Mouse (Mus musculus) lung, adult 2 months (tissue): ENCODE measurements at regions not wholly inside any gene's neighbourhood (a gene's known extent, or its start where the extent isn't known, plus 50 kb on each side); places are given as distances from the start of the nearest gene placed in this dataset.

ENCODE experiments used
- DNase-seq: peaks from one replicate; pipeline ENCODE4 v3.0.0; 2022
- H3K4me1 ChIP-seq: fragments of 200-500 bp; 2 replicates; pipeline ENCODE4 v1.6.1; 2011; ENCODE audit warnings: low read length; ENCODE audit not compliant: control insufficient read depth, insufficient read depth
- H3K4me3 ChIP-seq: fragments of 200-500 bp; replicated peaks from 2 replicates; pipeline ENCODE3; 2011; ENCODE audit warnings: low read depth, mild to moderate bottlenecking, control low read depth, low read length; ENCODE audit errors: extremely low read depth
- CTCF ChIP-seq: fragments of 200-500 bp; IDR thresholded peaks from 2 replicates; pipeline ENCODE4 v1.5.1; 2011; ENCODE audit warnings: mild to moderate bottlenecking, low read length, control low read depth; ENCODE audit not compliant: insufficient read depth
- POLR2A ChIP-seq: fragments of 200-500 bp; IDR thresholded peaks from 2 replicates; pipeline ENCODE4 v1.6.1; 2011; ENCODE audit warnings: low read depth, mild to moderate bottlenecking, control low read depth, low read length, borderline replicate concordance; ENCODE audit errors: extremely low read depth
- WGBS: fragments of 180-500 bp; shearing (Covaris S2); methylation state at CpG from one replicate; pipeline ENCODE4 v1.1.7; 2018; 5-methylcytosine and 5-hydroxymethylcytosine counted together

DNA sequence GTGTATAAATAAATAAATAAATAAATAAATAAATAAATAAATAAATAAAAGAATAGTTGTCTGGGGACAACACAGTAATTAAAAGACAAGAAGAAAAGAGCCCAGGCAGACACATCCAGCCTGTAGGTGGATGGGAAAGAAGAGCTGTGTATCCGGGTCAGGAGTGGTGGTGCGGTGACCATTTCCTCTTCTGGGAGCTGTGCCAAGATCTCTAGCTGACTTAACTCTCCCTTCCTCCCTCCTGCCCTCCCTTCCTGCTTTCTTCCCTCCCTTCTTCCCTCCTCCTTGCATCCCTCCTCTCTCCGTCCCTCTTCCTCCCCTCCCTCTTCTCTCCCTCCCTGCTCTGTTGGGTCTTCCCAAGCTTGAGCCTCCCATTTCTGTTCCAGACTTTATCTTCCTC lies 240.6 kb upstream of the Gjb5 start:
- TF ChIP-seq POLR2A (no peak), CTCF (no peak)
- DNase-seq, result no peak
- Histone ChIP-seq H3K4me1 (no peaks in the 10 kb centered on the region), H3K4me3 (no peak overlapping the region)
- WGBS, result 37% methylated on average over 3 of the region's 3 CpGs

- Histone ChIP-seq H3K4me3 (no peak overlapping the region), H3K4me1 (no peaks in the 10 kb centered on the region)
- no peak for TF ChIP-seq CTCF
- TF ChIP-seq POLR2A, result no peak
- 76% methylated on average over 8 of the region's 8 CpGs for WGBS
- no peak for DNase-seq
Measured at GRCm38 (mm10) chr4:127594081-127594480, 236.1 kb upstream of the Gjb5 start.

DNA sequence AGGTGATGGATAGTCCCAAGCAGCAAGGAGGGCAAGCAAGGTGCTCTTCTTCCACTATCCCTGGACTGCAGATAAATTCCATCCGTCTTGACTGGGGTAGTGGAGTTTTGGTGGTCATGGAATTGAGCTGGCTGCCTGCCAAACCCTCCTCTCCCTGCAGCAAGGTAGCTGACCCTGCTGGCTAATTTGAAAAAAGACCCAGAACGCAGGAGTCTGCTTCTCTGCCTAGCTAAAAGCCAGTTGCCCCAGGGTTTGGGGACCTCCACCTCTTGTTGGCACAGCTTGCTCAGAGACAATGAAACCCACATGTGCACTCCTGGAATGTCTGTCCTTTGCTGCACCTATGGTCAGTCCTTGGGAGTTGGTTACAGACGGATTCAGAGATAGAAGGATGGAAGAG lies 233.6 kb upstream of the Gjb5 start:
- TF ChIP-seq CTCF (no peak), POLR2A (no peak)
- 47% methylated on average over 3 of the region's 3 CpGs for WGBS
- H3K4me1 ChIP-seq, result no peaks in the 10 kb centered on the region
- no peak overlapping the region for H3K4me3 ChIP-seq
- DNase-seq, result no peak

GRCm38 (mm10) chr4:127586822-127587221 lies 228.8 kb upstream of the Gjb5 start:
- 54% methylated on average over 4 of the region's 4 CpGs for WGBS
- H3K4me1 ChIP-seq, result no peaks in the 10 kb centered on the region
- TF ChIP-seq CTCF, result no peak
- no peak for TF ChIP-seq POLR2A
- no peak for DNase-seq
- H3K4me3 ChIP-seq, result no peak overlapping the region

DNA sequence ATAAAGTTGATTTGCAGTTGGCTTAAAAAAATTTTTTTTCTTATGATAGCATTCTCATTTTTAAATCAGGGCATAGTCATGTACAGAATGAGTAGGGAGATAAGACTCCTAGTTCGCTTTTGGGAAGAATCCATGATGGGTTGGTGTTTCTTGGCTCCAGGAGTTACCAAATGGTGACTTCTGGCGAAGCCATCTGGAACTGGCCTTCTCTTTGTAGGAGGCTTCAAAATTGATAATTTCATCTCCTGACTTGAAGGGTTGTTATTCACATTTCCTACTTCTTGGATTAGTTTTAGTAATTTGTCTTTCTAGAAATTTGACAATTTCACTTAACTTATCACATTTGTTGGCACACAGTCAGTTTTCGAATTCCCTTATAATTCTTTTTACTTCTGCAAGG lies 218.5 kb upstream of the Gjb5 start:
- H3K4me3 ChIP-seq, result no peak overlapping the region
- no peak for TF ChIP-seq POLR2A
- TF ChIP-seq CTCF, result no peak
- 78% methylated on average over 3 of the region's 3 CpGs for WGBS
- DNase-seq, result no peak
- H3K4me1 ChIP-seq, result no peaks in the 10 kb centered on the region

- DNase-seq, result no peak
- Histone ChIP-seq H3K4me3 (no peak overlapping the region), H3K4me1 (no peaks in the 10 kb centered on the region)
- no peak for TF ChIP-seq CTCF
- no peak for TF ChIP-seq POLR2A
- 78% methylated on average over 5 of the region's 5 CpGs for WGBS
Measured at GRCm38 (mm10) chr4:127562602-127563001, 204.6 kb upstream of the Gjb5 start.

DNA sequence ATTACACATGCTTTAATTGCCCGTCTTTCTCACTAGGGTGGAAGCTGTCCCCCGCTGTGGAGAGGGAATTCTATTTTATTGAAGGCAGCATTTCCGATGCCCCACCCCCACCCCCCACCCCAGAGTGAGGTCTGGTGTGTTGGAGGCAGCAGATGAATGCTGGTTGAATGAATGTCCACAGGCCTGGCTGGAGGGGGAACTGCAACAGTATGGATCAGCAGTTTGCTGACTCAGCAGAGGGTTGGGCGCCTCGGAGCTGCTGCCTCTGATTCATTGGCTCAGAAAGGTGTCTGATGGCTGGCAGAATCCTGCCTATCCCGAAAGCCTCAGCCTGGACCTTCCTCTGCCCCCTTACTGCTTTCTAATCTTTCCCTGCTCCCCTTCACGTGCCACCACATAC lies 200.6 kb upstream of the Gjb5 start:
- no peak for DNase-seq
- TF ChIP-seq CTCF, result no peak
- no peak for TF ChIP-seq POLR2A
- WGBS, result 69% methylated on average over 7 of the region's 7 CpGs
- Histone ChIP-seq H3K4me3 (no peak overlapping the region), H3K4me1 (no peaks in the 10 kb centered on the region)

DNA sequence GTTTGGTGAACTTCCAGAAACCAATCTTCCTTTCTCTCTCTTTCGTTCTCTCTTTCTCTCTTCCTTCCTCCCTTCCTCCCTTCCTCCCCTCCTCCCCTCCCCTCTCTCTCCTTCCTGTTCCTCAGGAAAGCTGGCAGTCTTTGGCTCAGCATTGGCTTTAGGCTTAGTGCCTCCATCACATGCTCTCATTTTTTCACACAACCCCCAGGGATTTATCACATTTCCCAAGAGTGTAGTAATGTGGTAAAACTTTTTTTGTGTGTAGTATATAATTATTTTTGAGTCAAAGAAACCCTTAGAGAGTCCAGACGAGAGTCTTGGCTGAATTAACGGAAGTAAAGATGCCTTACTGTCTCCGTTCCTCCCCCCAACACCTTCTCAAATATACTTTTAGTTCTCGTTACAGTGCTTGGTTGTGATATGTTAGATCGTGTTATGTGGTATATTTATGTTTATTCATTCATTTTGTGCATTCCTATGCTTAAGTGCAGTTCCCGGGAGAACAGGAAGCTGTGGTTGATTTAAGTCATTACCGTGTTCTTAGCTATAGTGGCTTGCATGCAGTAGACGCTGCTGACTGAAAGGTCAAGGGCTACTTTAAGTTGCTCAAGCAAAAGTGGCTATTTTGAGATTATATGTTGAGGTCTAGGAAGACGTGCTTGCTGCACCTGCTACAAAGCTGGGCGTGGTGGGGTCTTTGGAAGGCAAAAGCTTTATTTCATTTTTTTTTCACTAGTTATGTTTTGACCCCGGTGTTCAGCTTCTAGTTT lies 194.7 kb upstream of the Gjb5 start:
- TF ChIP-seq CTCF (no peak), POLR2A (no peak)
- 47% methylated on average over 12 of the region's 12 CpGs for WGBS

DNA sequence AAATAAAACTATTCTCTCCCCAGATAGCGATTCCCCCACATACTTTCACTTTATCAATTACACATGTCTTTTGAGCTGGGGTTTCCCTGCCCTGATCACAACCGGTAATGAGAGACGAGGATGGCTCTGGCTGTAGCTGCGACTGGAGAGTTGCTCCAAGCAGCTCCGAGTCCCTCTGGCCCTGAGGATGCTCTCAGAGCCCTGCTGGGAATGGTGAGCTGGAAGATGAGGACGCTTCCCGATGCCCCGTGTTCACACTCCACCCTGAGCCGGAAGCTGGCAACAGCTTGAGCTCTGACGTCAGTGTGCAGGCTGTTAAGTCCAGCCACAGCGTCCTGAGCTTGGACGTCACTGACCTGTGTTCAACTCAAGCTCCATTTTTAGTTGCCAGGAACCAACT lies 191.6 kb upstream of the Gjb5 start:
- TF ChIP-seq POLR2A, result no peak
- no peak for TF ChIP-seq CTCF
- DNase-seq, result no peak
- 29% methylated on average over 12 of the region's 12 CpGs for WGBS
- H3K4me1 ChIP-seq, result no peaks in the 10 kb centered on the region
- peak overlapping the region; percentile 16 for H3K4me3 ChIP-seq

More for the DNA sequence above, 194.7 kb upstream of the Gjb5 start:
- Histone ChIP-seq H3K4me3 (no peak overlapping the region), H3K4me1 (no peaks in the 10 kb centered on the region)
- DNase-seq, result no peak

DNA sequence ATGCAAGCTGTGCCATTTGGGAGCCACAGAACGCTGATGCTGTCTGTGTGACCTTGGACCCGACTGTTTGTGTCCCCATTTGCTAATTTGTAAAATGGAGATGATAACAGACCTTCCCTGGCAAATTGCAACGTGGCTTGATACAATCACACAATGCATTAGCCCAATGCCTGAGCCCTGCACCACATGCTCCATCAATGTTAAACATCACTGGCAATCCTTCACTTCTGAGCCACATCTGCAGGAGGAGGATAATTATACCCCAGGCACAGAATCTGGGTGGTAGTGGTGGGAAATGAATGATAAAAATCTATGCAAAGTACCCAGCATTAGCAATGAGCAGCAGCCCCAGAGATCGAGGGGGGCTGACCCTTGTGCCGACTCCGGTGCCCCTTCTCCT lies 191.0 kb upstream of the Gjb5 start:
- WGBS, result 60% methylated on average over 6 of the region's 6 CpGs
- Histone ChIP-seq H3K4me3 (no peak overlapping the region), H3K4me1 (no peaks in the 10 kb centered on the region)
- TF ChIP-seq CTCF (no peak), POLR2A (no peak)
- no peak for DNase-seq
